ENCODE assay signal across 11 mouse cellular contexts in genomic region chr10:66953248-66953975, GRCm38 (mm10).
DNase-seq lines count a peak whose midpoint lies in the region; ATAC-seq and TF ChIP-seq lines count a peak whose summit lies in the region.
"Had no signal": no experiment of that assay in that cellular context is flagged by ENCODE, and none has a peak within 500 bp of the region (broad histone marks: within the 10 kb centered on the region; RNA-seq: fewer than 3 reads in every experiment).

No protein-coding gene starts in this region.

- peak; percentile 65 for ATAC-seq in megakaryocyte progenitor cell, adult 5-6 weeks (replicated peaks; ENCODE audit: poor library complexity)

- no peaks in the 10 kb centered on the region for H3K79me2 ChIP-seq in liver, adult 2 months (ENCODE audit: control insufficient read depth, insufficient read depth, low read length)

- no peak overlapping the region for H3K4me3 ChIP-seq in liver, adult 2 months (ENCODE audit: insufficient read depth, low read depth, low read length)
- H3K4me3 ChIP-seq: embryonic facial prominence, embryonic 13.5 days; hindbrain, embryonic 13.5 days; left cerebral cortex, adult 2 months; megakaryocyte, embryonic 14.5 days had no signal

- TF ChIP-seq POLR2A in liver, adult 2 months (IDR thresholded peaks at IDR 0.05; ENCODE audit: extremely low read depth, insufficient read depth, low read length), result no peak

- H3K27me3 ChIP-seq in liver, adult 2 months (ENCODE audit: control insufficient read depth, insufficient read depth, low read length), result no peaks in the 10 kb centered on the region
- H3K27me3 ChIP-seq: embryonic facial prominence, embryonic 13.5 days; hindbrain, embryonic 13.5 days had no signal

- H3K36me3 ChIP-seq in liver, adult 2 months (ENCODE audit: control insufficient read depth, insufficient read depth, low read length), result no peaks in the 10 kb centered on the region
- H3K36me3 ChIP-seq: embryonic facial prominence, embryonic 13.5 days; hindbrain, embryonic 13.5 days had no signal

- H3K4me1 ChIP-seq in liver, adult 2 months (ENCODE audit: control insufficient read depth, insufficient read depth, low read length), result peaks cover 5% of the 10 kb centered on the region; the same call in 1 of the 2 replicates
- H3K4me1 ChIP-seq: megakaryocyte, embryonic 14.5 days had no signal

- no peak overlapping the region for H3K27ac ChIP-seq in liver, adult 2 months (replicated peaks; ENCODE audit: insufficient read depth, low read depth, low read length)
- H3K27ac ChIP-seq: embryonic facial prominence, embryonic 13.5 days; hindbrain, embryonic 13.5 days; left cerebral cortex, adult 2 months had no signal

- peak; percentile 76 for DNase-seq in liver, adult 2 months (ENCODE audit: extremely low read depth, low read depth, low spot score)
- DNase-seq in liver (no peak), MN1 (ENCODE audit: low spot score) (peak; percentile 40)
- DNase-seq in B cell, adult 2 months, result peak; percentile 61 to 68
- no peak for DNase-seq in heart, adult 8-10 months (ENCODE audit: low spot score)
- DNase-seq in layer of hippocampus, adult 8-10 months (ENCODE audit: low spot score in 2 of 2), result no peak

- TF ChIP-seq CTCF in liver, adult 2 months (IDR thresholded peaks at IDR 0.05; ENCODE audit: low read depth, low read length), result no peak

- no peak overlapping the region for H3K9ac ChIP-seq in liver, adult 2 months (ENCODE audit: low read depth, low read length)
- H3K9ac ChIP-seq: embryonic facial prominence, embryonic 13.5 days; hindbrain, embryonic 13.5 days had no signal

- 45% methylated on average over 10 of the region's 10 CpGs for WGBS in liver, adult 2 months

Comparison
In these comparisons a context has a peak if more than half of its experiments do, and no peak if none do; other contexts are left out.
1. DNase-seq: peak in liver, adult 2 months (single experiment), B cell, adult 2 months (2 of 2) and MN1 (single experiment); none in liver (single experiment), heart, adult 8-10 months (single experiment) and layer of hippocampus, adult 8-10 months (0 of 2).